Mouse (Mus musculus) right cerebral cortex, postnatal 10 days (tissue): ENCODE data around the gene Gfi1.

Source experiments
- DNase-seq, 2 experiments: peaks; one replicate each; pipeline ENCODE4 v3.0.0; 2021; ENCODE audit warnings: low spot score in 2 of 2

Gene Gfi1

DNA sequence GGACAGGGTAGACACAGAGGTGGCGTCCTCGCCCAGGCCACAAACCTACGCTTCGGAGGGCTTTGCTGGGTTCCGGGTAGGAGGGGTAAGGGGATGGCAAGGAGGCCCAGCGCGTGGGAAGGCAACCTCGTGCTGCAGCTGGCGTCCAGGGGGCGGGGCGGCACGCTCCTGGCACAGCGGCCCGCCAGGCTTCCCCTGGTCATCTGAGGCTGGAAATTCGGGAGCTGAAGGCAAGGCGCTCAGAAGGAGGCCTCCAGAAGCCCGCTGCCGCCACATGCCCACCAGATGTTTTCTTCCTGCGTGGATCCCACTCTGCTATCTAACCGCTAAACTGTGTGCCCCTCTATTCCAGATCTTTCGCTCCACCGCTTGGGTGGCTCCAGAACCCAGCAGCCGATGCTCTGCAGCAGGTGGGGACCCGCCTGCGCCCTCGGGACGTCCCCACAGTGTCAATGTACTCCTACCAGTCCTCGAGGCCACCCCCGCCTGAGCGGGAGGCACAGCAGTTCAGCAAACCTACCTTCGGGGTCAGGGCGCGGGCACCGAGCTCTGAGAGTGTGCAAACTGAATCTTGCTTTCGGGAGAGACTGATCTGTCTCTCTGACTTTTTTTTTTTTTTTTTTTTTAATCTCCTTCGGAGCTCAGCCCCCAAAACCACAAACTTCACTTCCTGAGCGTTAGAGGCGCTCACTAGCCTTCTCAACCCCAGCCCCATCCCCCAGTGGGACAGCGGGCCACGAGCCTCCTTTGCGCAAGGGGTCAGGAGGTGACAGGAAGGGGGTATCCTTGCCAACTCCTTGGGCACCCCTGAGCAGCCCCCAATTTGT, at the start of gene Gfi1:
Gfi1 (minus strand) TSS at position 602 of the 827 bp plus-strand sequence.
- DNase-seq = no peak

- no peak for DNase-seq
Observed at GRCm38 (mm10) chr5:107772049-107772448, 46.2 kb upstream of the Gfi1 start.

- DNase-seq = no peak
Observed at GRCm38 (mm10) chr5:107768224-107768623, 42.4 kb upstream of the Gfi1 start.

GRCm38 (mm10) chr5:107765946-107766345, 40.1 kb upstream of the Gfi1 start:
- no peak for DNase-seq

DNA sequence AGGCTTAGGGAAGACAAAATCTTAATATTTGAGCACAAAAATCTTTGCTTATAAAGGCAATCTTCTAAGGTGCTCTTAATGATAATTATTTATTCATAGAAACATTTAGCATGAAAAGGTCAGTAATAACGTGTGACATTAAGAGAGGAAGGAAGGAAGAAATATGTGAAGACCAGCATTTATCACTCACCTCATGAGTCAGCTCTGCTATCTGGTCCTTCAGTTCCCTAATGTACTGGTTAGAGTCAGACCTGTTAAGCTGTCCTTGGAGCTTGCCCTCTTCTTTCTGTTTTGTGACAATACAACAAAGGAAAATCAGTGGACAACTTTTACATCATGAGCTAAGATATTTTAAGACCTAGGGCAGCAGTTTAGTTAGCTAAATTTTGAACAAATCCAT, 38.6 kb upstream of the Gfi1 start:
- no peak for DNase-seq

DNA sequence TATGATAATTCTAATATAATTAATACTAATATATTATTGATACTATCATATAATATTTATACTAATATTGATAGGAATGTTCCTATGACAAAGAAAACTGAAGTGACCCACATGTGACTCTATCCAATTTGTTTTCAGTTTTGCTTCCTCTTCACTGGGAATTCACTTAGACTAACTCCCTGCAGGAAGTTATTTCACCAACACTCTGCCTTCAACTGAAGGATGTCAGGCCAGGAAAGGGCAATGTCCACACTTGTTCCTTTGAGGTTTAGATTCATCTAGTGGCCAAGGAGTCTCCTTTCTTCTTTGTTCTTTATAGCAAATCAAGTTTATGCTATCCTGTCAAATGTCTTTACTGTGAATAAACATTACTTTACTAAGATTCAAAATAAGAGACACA, 37.8 kb upstream of the Gfi1 start:
- no peak for DNase-seq

DNA sequence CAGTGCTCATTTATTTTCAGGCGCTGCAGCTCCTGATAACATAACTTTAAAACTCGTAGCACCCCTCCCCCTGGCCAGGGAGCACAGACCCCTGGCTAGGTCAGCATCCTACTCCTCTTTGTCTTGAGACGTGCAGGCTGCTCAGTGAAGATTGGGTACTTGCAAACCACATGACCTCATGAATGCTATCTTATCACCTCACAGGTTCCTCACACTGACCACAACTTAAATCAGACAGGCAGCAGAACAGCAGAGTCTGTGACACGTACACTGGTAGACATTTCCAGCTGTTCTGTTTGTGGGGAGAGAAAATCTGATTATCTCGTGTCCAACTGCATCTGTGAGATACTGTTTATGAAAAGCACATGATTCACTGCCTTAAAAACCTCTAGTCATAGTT, 33.3 kb upstream of the Gfi1 start:
- DNase-seq = no peak

GRCm38 (mm10) chr5:107756072-107756471, 30.2 kb upstream of the Gfi1 start:
- DNase-seq = no peak

GRCm38 (mm10) chr5:107754740-107755139, 28.9 kb upstream of the Gfi1 start:
- no peak for DNase-seq

- no peak for DNase-seq
Observed at GRCm38 (mm10) chr5:107753656-107754055, 27.8 kb upstream of the Gfi1 start.

GRCm38 (mm10) chr5:107749229-107749916, 23.5 kb upstream of the Gfi1 start:
- DNase-seq = no peak

GRCm38 (mm10) chr5:107739023-107739422, 13.2 kb upstream of the Gfi1 start:
- DNase-seq = no peak

DNA sequence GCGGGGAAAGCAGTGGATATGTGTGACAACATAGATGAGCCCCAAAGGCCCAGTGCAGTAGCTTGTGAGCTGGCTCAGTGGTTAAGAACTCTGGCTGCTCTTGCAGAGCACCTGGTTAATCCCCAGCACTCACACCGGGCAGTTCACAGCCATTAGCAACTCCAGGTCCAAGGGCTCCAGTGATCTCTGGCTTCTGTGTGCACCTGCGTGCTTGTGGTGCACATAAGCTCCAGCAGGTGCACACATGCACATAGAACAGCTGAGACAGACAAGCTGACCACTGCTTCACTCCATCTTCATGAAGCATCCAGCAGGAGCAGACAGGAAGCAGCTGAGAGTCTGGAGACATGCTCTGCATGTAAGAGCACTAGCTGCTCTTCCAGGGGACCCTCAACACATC, 12.5 kb upstream of the Gfi1 start:
- no peak for DNase-seq

GRCm38 (mm10) chr5:107736171-107736570, 10.3 kb upstream of the Gfi1 start:
- no peak for DNase-seq

GRCm38 (mm10) chr5:107731844-107732243, 6.0 kb upstream of the Gfi1 start:
- DNase-seq = no peak

DNA sequence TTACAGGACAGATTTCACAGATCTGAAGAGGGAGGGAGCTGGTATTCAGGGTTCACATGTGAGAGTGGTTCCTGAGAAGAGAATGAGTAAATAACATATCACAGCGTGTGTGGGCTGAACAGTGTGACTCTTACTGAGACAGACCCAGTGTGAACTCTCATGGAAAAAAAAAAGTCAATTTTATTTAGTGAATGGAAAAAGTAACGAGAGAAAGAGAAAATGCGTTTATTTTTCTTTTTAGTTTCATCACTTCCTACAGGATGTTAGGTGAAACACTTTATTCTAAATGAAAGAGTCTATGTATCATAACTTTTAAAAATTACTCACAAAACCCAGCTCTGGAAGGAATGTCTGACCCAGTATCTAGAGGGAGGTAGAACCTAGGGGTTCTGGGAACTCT, 5.6 kb upstream of the Gfi1 start:
- no peak for DNase-seq

- DNase-seq = no peak
Observed at GRCm38 (mm10) chr5:107727007-107727402, 1.2 kb upstream of the Gfi1 start.

DNA sequence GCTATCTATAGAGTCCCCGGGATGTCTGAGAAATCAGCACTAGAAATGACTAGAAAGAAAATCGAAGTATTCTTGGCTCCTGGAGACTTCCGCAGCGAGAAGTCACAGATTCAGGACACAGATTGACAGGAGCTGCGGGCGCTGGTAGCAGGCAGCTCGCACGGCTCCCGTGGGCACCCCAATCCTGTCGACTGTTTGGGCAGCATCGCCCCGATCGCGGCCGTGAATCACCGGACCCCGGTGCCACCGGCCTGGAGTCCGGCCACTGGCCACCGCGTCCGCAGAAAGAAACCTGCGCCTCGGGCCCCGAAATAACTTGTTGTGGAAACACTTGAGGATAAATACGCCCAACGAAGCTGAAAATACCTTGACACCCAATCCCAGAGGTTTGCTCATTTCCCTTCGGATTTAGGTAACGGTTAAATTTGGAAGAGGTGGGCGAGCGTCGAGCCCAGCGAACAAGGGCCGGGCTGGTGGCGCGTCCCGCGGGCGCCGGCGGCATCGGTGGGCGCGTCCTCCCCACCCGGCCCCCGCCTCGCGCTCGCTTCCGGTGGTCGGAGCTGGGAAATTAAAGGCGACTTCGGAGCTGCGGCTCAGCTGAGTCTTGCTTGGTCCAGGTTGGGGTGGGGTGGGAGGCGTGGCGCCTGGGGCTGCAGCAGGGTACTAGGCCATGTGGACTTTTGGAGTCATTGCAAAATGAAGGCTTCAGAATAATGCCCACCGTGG, 608 bp upstream of the Gfi1 start:
- DNase-seq = no peak

DNA sequence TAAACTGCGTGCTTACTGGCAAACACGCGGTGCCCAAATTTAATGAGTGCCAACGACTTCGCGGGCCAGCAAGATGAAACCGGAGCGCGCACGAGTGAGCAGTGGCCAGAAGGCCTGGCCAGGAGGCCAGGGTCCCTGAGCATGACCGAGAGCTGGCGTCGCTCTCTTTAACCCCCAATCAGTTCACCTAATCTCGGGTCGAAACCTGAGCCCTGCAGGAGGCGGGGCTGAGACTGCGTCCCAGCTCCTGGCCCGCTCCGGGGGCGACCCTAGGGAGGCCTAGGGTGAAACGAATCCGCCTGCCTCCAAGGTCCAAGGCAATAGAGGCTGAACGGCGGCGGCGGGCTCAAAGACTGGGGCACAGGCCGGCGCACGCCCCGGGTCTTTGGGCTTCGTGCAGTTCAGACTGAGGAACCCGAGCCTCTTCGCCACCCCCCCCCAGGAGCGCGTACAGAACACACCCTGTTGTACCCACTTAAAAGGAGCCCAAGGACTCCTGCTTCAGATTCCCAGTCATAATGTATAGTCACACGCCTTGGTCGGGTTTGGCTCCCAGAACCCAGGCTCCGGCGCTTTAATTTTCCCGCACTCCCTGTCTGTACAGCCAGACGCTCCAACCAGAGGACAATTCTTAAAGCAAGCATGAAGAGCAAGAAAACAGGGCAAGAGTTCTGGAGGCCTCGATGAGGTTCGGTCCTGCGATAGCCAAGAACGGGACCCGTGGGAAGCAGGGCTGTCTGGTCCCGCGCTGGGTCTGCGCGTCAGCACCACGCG, 988 bp downstream of the Gfi1 start:
- DNase-seq = no peak

GRCm38 (mm10) chr5:107723541-107724511, 2.0 kb downstream of the Gfi1 start:
- no peak for DNase-seq
